Mouse (Mus musculus) brain, embryonic 14.5 days (tissue): ENCODE results near the gene Utp14b. TPM values are rescaled to one million over a fixed set of nuclear protein-coding genes. Genes with fewer than 3 reads are reported as not detected.
A peak's percentile ranks its signal among the peaks of the same experiment; 100 is the strongest.

Experiments
- DNase-seq: peaks from one replicate; pipeline ENCODE4 v3.0.0-alpha.2; 2011; ENCODE audit warnings: low read depth
- CTCF ChIP-seq: fragments of 200-500 bp; IDR thresholded peaks from 2 replicates; pipeline ENCODE4 v1.5.1; 2012; ENCODE audit warnings: inconsistent platforms, mild to moderate bottlenecking, moderate library complexity, borderline replicate concordance; ENCODE audit not compliant: insufficient read depth, insufficient read length; ENCODE audit errors: extremely low read depth
- POLR2A ChIP-seq: fragments of 200-500 bp; IDR thresholded peaks from 2 replicates; pipeline ENCODE4 v1.6.1; 2012; ENCODE audit warnings: mild to moderate bottlenecking, inconsistent platforms, borderline replicate concordance; ENCODE audit not compliant: poor library complexity, insufficient read depth, insufficient read length, severe bottlenecking; ENCODE audit errors: extremely low read depth
- polyA plus RNA-seq: library from polyadenylated mRNA; depleted of rRNA; stranded (reverse); fragments of >200 nt; gene quantifications from 2 replicates; pipeline ENCODE4 v1.2.3, GENCODE M21; 2012

Gene Utp14b
- polyA plus RNA-seq, 1 experiment: 6.0 TPM

DNA sequence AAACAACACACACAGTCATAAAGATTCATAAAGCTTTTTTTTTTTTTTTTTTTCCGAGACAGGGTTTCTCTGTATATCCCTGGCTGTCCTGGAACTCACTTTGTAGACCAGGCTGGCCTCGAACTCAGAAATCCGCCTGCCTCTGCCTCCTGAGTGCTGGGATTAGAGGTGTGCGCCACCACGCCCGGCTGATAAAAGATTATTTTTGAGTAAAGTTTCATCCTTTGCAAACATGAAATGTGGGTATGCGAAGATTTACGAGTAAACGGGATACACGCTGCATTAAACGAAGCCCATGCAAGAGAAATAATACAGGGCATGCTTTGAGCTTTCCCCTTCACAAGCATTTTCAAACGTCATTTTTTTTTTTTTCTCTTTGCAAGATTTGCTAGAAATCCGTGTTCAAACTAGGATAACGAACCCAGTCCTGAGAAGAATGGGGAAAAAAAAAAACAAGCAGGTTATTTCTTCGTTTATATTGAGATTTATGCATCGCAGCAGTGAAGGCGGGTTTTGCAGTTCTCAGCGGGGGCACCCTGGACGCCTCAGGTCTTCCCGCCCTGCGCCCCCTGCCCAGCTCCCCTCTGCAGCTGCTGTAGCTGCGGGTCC, 713 bp upstream of the Utp14b start:
- no peak for DNase-seq
- no peak; the same call in 1 of the 2 replicates for TF ChIP-seq POLR2A
- TF ChIP-seq CTCF: no peak

DNA sequence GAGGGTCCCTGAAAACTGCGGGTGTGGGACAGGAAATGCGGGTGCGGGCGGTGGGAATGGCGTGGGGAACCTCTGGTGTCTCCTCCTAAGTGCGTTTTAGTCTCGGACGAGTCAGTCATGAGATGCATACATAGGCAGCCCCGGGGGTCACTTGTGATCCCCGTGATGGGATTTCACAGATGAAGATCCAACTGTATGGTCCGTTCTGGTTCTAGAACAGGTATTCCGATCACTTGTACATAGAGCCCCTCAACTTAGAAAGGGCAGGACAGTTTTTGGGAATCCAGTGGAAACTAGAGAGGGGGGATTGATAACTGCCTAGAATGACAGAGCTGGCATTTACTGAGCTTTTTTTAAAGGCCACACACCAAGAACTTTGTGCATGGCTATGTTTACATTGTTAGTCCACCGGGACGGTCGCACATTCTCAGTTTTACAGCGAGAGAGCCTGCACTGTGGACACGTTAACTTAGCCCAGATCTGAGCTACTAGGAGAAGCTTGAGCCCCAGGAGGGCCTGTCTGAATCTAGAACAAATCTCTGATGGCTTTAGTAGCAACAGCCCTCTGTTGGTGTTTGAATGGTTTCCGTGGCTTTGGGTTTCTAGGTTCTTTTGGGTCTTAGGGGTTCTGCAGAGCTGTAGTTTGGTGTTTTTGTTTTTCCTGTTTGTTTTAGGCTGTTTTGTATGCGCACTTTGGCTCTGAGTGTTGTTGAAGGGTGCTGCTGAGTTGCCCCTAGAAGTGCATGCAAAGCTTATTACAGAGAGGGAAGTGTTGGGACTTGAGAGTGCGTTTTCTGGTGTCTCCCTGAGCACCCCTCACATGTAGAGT, 817 bp downstream of the Utp14b start:
- no peak for TF ChIP-seq CTCF
- peak; percentile 38 for DNase-seq

DNA sequence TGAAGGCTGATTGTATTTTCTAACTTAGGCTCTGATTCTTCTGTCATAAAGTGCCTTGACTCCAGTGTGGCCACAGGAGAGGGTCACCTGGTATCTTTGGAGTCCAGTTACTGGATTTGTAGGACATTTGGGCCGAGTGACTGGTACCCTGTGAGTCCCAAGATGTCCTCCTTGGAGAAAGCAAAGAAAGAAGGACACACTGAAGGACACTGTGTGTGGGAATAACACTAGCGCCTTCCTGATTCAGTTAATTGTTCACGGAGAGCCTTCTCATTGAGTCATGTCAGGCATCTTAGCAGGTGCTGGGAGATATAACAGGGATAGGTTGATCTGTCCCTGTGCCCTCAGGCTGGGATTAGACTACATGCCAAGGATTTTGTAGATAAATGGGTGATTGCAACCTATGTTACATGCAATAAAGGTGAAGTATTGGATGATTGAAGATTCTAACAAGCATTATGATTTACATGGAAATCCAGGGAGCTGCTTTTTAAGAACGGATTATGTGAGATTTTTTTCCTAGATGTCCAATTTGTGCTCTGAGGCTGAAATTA, 1.5 kb downstream of the Utp14b start:
- peak; percentile 29 for DNase-seq
- no peak for TF ChIP-seq CTCF
- no peak for TF ChIP-seq POLR2A

DNA sequence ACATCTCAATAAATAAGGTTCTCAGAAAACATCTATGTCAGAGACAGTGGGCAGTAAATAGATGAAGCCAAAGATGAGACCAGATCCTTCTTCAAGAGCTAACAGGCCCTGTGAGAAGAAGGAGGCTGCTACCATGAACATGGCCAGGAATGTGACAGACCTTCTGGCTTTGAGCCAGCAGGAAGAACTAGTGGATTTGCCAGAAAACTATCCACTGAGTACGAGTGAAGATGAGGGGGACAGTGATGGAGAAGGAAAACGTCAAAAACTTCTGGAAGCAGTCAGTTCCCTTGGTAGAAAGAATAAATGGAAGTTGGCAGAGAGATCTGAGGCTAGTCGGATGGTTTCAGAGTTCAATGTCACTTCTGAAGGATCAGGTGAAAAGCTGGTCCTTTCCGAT, 6.5 kb downstream of the Utp14b start:
- TF ChIP-seq POLR2A: no peak
- TF ChIP-seq CTCF: no peak
- no peak for DNase-seq

DNA sequence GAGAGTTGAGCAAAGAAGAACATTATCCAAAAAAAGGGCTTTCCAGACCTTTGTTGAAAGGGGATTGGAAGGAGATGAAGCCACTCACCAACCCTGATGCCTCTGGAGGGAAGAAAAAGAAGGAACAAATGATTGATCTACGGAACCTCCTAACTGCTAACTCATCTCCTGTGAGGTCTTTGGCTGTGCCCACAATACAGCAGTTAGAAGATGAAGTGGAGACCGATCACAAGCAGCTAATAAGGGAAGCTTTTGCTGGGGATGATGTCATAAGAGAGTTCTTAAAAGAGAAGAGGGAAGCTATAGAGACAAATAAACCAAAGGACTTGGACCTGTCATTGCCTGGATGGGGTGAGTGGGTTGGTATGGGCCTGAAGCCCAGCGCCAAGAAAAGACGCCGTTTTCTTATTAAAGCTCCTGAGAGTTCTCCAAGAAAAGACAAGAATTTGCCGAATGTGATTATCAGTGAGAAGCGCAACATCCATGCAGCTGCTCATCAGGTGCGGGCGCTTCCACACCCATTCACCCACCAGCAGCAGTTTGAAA, 8.2 kb downstream of the Utp14b start:
- TF ChIP-seq POLR2A (no peak), CTCF (no peak)
- no peak for DNase-seq

DNA sequence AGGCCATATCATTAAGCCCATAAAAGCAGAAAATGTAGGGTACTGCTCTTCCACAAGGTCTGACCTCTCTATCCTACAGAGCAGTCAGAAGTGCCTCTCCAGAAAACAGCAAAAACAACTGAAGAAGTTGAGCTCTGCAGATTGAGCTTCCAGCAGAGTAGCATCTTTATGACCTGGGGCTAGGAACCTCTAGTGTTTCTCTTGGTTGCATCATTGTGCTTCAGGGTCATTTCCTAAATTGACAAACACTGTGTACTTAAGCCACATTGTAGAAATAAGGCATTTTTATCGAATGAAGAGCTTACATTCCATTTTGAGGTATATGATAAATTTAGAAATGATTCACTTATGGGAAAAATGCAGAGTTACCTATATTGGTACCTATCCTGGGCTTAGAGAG, 8.7 kb downstream of the Utp14b start:
- TF ChIP-seq CTCF (no peak), POLR2A (no peak)
- DNase-seq: no peak

DNA sequence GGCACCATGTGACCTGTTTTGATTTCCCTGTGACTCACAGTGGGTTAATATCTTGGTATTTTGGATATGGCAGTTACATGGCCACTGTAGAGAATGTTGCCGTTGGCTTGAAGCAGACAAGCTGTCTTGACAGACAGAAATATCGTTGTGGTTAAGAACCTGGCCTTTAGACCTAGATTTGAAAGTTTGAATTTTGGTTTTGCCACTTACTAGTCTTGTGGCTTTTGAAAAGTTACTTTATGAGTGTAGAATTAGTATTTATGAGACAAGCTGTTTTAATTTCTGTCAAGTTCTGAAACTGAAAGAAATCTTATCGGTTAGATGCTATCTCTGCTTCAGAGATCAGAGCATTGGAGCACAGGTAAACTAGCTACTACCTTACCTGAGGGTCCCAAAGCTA, 24.5 kb downstream of the Utp14b start:
- no peak for DNase-seq
- TF ChIP-seq POLR2A: no peak
- TF ChIP-seq CTCF: no peak

DNA sequence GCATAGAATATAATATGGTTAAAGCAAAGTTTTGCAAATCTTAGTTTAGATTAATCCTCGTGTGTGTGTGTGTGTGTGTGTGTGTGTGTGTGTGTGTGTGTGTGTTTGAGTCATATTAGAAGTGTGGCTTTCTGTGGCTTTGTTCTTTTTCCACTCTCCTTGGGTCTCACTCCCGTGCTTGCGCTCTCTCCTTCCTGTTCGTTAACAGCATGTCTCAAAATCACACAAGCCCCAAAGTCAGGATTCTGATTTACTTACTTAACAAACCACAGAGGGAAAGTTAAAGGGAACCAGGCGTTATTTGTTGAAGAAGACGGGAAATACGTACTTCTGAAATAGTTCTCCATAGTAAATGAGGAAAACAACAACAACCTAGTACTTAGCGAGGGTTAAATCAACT, 26.3 kb downstream of the Utp14b start:
- no peak for TF ChIP-seq POLR2A
- no peak for TF ChIP-seq CTCF
- DNase-seq: no peak

DNA sequence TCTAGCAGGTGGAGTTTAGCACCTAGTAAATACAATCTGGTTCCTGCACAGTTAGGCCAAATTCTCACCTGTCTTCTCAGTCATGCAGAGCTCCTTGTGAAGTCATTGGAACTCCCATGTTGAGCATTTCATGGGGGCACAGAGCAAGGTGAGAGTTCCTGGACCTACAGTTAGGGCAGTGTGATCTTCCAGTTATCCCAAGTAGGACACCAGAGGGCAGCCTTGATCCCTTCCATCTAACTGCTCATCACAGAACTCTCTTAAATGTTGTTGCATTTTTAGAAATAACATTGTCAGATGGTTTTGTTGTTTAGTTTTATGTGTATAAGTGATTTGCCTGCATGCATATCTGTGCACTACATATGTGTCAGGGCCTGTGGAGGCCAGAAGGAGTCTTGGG, 29.0 kb downstream of the Utp14b start:
- peak; percentile 40 for DNase-seq
- TF ChIP-seq CTCF (peak; percentile 56; the same call in 1 of the 2 replicates), POLR2A (no peak)

DNA sequence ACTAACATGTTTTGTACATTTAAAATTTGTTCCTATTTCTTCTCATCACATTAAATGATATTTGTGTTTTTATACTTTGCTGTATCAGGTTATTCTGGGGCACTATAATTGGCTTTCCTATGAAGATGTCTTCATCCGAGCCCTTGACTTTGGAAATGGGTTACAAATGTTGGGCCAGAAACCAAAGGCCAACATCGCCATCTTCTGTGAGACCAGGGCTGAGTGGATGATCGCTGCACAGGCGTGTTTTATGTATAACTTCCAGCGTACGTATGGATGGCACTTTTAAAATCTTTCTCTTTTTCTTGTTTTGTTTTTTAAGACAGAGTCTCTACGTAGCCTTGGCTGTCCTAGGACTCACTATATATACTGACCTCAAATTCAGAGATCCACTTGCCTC, 30.3 kb downstream of the Utp14b start:
- DNase-seq: peak; percentile 12
- TF ChIP-seq CTCF (peak; percentile 36; the same call in 1 of the 2 replicates), POLR2A (no peak)

DNA sequence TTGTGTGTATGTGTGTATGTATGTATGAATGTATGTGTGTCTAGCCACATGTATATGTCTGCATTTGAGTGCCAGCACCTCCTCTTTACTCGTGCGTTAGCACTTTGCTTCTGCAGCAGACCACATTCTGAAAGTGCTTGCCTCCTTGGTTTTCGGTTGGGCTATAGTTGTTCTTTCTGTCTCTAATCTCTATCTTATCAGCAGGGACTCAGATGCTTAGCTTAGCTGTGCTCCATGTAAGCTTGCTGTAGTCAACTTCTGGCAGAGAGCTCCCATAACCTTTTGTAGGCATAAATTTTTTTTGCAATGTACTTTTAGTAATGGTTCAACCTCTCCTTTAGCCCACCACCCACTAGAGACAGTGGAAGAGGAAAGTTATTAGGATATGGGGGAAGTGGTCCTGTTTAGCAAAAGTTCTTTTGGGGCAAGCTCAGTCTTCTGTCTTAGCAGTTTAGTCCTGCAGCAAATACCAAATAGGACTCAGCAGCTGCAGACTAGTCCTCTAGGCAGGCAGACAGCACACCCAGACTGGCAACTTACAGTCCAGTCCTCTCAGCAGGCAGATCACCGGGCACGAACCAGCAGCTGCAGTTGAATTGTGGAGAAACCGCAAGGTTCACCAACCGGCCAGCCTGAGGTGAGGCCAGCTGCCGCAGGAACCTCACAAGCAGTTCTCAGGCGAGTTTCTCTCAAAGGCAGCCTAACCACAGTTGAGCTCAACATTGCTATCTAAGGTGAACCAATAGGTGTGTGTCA, 36.8 kb downstream of the Utp14b start:
- TF ChIP-seq CTCF (no peak), POLR2A (no peak)
- no peak for DNase-seq
